Mouse (Mus musculus) cerebral cortex, adult 2 months (tissue): ENCODE data around the gene Dnmt3l.

ENCODE experiments used
- WGBS: fragments of 180-500 bp; shearing (Covaris S2); methylation state at CpG from one replicate; pipeline ENCODE4 v1.1.7; 2018; 5-methylcytosine and 5-hydroxymethylcytosine counted together

Gene Dnmt3l

GRCm38 (mm10) chr10:78031987-78032386 lies 9.8 kb upstream of the Dnmt3l start:
- 83% methylated on average over 2 of the region's 2 CpGs for WGBS

GRCm38 (mm10) chr10:78037139-78037538 lies 4.6 kb upstream of the Dnmt3l start:
- 89% methylated on average over 4 of the region's 4 CpGs for WGBS

GRCm38 (mm10) chr10:78042096-78042495 lies 349 bp downstream of the Dnmt3l start:
- 90% methylated on average over 7 of the region's 7 CpGs for WGBS

- 47% methylated on average over 14 of the region's 14 CpGs for WGBS
Observed at GRCm38 (mm10) chr10:78042697-78043405, 1.1 kb downstream of the Dnmt3l start.

- 4% methylated on average over 27 of the region's 27 CpGs for WGBS
Observed at GRCm38 (mm10) chr10:78043406-78043836, 1.7 kb downstream of the Dnmt3l start, which contains the start of gene Aire. TSS of gene Aire (minus strand) at chr10:78043610.

GRCm38 (mm10) chr10:78044531-78044930 lies 2.8 kb downstream of the Dnmt3l start:
- WGBS: 84% methylated on average over 1 of the region's 1 CpGs

- WGBS: 95% methylated on average over 4 of the region's 4 CpGs
Observed at GRCm38 (mm10) chr10:78046388-78046787, 4.6 kb downstream of the Dnmt3l start.

- 84% methylated on average over 9 of the region's 10 CpGs for WGBS
Observed at GRCm38 (mm10) chr10:78048061-78048730, 6.4 kb downstream of the Dnmt3l start.

- 62% methylated on average over 11 of the region's 11 CpGs for WGBS
Observed at GRCm38 (mm10) chr10:78049519-78050035, 7.8 kb downstream of the Dnmt3l start.

- 67% methylated on average over 19 of the region's 19 CpGs for WGBS
Observed at GRCm38 (mm10) chr10:78054633-78055565, 13.2 kb downstream of the Dnmt3l start.

GRCm38 (mm10) chr10:78057056-78057455 lies 15.3 kb downstream of the Dnmt3l start:
- 93% methylated on average over 8 of the region's 8 CpGs for WGBS

GRCm38 (mm10) chr10:78063122-78063521 lies 21.4 kb downstream of the Dnmt3l start:
- WGBS: 87% methylated on average over 9 of the region's 9 CpGs

GRCm38 (mm10) chr10:78067226-78067625 lies 25.5 kb downstream of the Dnmt3l start:
- 61% methylated on average over 4 of the region's 4 CpGs for WGBS

- WGBS: 23% methylated on average over 11 of the region's 11 CpGs
Observed at GRCm38 (mm10) chr10:78068541-78068940, 26.8 kb downstream of the Dnmt3l start.

- under 1% methylated on average over 66 of the region's 66 CpGs for WGBS
Observed at GRCm38 (mm10) chr10:78069101-78070011, 27.6 kb downstream of the Dnmt3l start, which contains the start of gene Icosl. TSS of gene Icosl (plus strand) at chr10:78069302.

- WGBS: 93% methylated on average over 4 of the region's 4 CpGs
Observed at GRCm38 (mm10) chr10:78074151-78074550, 32.4 kb downstream of the Dnmt3l start.

- 80% methylated on average over 11 of the region's 11 CpGs for WGBS
Observed at GRCm38 (mm10) chr10:78074977-78075376, 33.2 kb downstream of the Dnmt3l start.

- 80% methylated on average over 9 of the region's 9 CpGs for WGBS
Observed at GRCm38 (mm10) chr10:78077862-78078261, 36.1 kb downstream of the Dnmt3l start.

GRCm38 (mm10) chr10:78078276-78078675 lies 36.5 kb downstream of the Dnmt3l start:
- WGBS: 77% methylated on average over 5 of the region's 5 CpGs

GRCm38 (mm10) chr10:78079955-78080591 lies 38.3 kb downstream of the Dnmt3l start:
- 79% methylated on average over 4 of the region's 4 CpGs for WGBS
